Mouse (Mus musculus) R1 (cell line): ENCODE results near the gene Taf6l.
A peak's percentile ranks its signal among the peaks of the same experiment; 100 is the strongest.

Experiments used
- DNase-seq: peaks from one replicate; pipeline ENCODE4 v3.0.0-alpha.2; 2018; ENCODE audit warnings: low read depth, low spot score

Gene Taf6l

GRCm38 (mm10) chr19:8786008-8786781 lies at the start of gene Taf6l:
Gene Taf6l (minus strand): TSS chr19:8786417.
- peak; percentile 99 for DNase-seq

- DNase-seq: no peak
Observed at GRCm38 (mm10) chr19:8832971-8833370, 46.8 kb upstream of the Taf6l start.

DNA sequence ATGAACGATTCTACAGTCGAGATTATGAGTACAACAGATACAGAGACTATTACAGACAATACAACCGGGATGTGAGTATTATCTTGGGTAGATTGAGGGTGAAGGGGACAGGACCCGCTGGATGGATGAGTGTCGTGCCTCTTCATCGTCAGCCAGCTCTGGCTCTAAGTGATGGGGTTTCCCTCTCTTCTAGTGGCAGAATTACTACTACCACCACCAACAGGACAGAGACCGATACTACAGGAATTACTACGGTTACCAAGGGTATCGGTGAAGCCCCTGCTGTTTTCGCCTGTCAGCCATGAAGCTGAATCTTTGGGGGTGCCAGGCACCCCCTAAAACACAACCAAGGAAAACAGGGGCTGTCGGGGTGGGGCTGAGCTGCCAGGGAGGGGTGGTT lies 45.0 kb upstream of the Taf6l start:
- DNase-seq: peak; percentile 63

- DNase-seq: no peak
Observed at GRCm38 (mm10) chr19:8830664-8831063, 44.4 kb upstream of the Taf6l start.

DNA sequence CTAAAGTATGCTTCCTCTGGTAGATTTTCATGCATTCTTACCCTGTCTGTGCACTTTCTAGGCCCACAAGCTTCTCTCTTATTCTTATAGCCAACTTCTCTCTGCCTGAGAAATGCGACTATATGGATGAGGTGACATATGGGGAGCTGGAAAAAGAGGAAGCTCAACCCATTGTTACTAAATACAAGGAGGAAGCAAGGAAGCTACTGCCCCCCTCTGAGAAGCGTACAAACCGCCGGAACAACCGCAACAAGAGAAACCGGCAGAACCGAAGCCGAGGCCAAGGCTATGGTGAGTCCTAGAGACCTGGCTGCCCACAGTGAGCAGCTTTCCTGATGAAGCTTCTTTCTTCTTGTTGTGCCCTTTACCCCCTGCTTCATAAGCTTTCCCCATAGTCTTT lies 43.4 kb upstream of the Taf6l start, which contains the start of gene AC129217.1:
Gene AC129217.1, plus strand, starts transcription at position 114 of the 400 bp plus-strand sequence.
- no peak for DNase-seq

GRCm38 (mm10) chr19:8822696-8823095 lies 36.5 kb upstream of the Taf6l start:
- peak; percentile 52 for DNase-seq

- DNase-seq: no peak
Observed at GRCm38 (mm10) chr19:8821146-8821545, 34.9 kb upstream of the Taf6l start.

DNA sequence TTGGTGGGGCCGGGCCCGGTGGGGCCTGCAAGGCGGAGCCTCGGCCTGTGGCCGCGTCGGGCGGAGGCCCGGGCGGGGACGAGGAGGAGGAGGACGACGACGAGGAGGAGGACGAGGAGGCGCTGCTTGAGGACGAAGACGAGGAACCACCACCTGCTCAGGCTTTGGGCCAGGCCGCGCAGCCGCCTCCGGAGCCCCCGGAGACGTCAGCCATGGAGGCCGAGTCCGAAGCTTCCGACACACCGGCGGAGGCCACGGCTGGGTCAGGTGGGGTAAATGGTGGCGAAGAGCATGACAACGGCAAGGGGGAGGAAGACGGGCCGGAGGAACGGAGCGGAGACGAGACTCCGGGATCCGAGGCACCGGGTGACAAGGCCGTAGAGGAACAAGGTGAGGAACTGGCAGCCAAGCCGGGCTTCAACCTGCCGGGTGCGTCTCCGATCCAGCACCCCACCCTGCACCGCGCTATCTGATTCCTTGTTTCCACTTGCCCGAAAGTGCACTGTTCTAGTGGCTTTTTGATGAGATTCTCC lies 34.3 kb upstream of the Taf6l start:
- DNase-seq: no peak

DNA sequence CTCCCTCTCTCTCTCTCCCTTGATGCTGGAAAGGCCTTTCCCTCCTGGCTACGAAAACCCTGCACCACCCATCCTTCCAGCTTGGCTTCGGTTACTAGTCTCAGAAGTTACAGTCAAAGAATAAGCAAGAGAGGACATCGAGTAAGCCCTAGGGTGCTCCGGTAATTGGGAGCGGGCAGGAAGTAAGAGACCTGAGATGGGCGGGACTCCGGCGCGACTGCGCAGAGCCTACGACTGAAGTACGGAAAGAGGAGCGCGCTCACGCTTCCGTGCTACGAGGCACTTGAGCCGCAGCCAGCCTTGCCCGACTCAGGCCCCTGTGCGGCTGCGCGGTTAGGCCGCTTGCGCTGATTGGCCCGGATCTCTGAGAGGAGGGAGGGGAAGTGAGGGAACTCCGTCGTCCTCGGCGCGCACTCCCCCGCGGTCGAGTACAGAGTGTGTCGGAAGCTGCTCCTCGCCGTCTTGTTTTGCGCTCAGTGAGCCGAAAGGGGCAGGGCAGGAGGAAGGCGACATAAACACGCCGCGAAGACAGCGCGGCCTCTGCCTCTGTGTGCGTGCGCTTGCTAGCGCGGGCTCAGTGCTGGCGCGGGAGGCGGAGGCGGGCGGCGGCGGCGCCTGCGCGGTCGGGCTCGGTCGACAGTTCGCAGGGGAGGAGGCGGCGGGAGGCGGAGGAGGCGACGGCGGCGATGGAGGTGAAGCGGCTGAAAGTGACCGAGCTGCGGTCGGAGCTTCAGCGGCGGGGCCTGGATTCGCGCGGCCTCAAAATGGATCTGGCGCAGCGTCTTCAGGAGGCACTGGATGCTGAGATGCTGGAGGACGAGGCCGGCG lies 33.6 kb upstream of the Taf6l start, which contains the start of gene Hnrnpul2:
Gene Hnrnpul2, plus strand, starts transcription at position 415 of the 828 bp plus-strand sequence.
- DNase-seq: peak; percentile 99

DNA sequence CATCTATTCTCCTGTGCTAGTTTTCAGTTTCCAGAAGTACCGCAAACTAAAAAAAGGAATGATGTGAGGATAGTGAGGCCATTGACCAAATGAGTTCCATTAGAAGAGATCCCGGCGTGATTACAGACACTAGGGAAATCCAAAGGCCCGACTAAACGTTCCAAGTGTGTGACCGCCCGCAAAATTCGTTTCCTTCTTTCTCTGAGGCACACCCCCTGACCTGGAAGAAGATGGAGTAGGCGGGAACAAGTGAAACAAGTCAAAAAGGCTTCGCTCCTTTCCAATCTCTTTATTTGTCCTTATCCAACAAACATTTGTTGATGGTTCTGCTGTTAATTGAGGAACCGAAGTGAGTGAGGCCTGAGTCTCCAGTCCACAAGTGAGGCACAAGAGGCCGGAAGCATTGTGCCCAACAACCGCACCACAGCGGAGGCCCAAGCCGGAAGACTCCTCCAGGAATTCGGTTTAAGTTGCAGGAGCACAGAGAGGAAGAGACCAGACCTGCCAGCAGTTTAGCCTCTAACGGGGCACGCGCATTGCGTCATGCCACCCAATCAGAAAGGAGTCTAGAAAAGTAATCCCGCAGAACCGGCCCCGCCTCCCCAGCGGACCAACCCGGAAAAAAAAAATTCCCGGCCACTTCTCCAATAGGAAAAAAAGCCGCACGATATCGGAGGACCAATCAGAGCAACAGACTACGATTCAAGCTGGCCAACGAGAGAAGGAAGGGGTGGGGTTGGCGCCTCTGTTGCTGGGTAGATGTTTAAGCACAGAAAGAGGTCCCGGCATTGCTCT lies 32.8 kb upstream of the Taf6l start, which contains the start of gene Ttc9c:
Gene Ttc9c, minus strand, starts transcription at position 533 of the 795 bp plus-strand sequence.
- DNase-seq: peak; percentile 100

- DNase-seq: no peak
Observed at GRCm38 (mm10) chr19:8818301-8818798, 32.1 kb upstream of the Taf6l start.

GRCm38 (mm10) chr19:8817001-8817400 lies 30.8 kb upstream of the Taf6l start:
- DNase-seq: no peak

- no peak for DNase-seq
Observed at GRCm38 (mm10) chr19:8815812-8816211, 29.6 kb upstream of the Taf6l start.

- no peak for DNase-seq
Observed at GRCm38 (mm10) chr19:8806810-8807209, 20.6 kb upstream of the Taf6l start.

DNA sequence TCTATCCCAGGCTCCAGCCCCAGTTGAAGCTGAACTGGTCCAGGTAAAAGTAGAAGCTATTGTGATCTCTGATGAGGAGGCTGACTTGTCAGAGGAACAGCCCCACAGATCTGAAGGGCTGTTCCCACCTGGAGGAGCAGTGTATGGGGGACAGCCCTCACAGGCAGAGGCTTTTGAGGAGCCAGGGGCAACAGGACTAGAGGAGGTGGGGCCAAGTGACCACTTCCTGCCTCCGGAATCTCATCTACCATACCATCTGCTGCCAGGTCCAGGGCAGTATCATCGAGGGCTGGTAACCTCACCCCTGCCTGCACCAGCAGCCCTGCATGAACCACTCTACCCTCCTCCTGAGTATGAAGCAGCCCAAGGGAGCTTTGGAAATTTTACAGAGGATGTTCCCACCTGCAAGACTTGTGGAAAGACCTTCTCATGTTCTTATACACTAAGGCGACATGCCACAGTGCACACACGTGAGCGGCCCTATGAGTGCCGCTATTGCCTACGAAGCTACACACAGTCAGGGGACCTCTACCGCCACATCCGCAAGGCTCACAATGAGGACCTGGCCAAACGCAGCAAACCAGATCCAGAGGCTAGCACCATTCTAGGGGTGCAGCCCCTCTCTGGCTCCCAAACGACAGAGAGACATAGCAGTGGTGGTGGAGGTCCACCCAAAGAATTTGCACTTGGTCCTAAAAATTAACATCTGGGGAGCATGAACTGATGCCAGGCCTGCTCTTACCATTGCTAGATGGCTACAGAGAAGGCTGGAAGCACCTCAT lies 17.9 kb upstream of the Taf6l start:
- no peak for DNase-seq

GRCm38 (mm10) chr19:8803204-8803780 lies 17.1 kb upstream of the Taf6l start:
- DNase-seq: no peak

- DNase-seq: peak; percentile 100
Observed at GRCm38 (mm10) chr19:8802130-8802821, 16.1 kb upstream of the Taf6l start, which contains the start of gene Zbtb3. Gene Zbtb3 (plus strand): TSS chr19:8802555.

DNA sequence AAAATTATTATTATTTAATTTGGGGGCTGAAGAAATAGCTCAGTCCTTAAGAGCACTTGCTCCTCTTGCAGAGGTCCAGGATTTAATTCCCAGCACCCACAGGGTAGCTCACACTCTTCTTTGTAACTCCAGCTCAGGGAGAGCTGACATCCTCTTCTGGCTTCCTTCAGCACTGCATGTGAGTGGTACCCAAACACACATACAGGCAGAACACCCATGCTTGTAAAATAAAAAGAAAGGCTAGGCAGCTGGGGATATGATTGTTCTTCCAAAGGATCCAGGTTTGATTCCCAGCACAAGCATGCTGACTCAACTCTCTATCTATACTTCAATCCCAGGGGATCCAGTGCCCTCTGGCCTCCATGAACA lies 12.7 kb upstream of the Taf6l start:
- no peak for DNase-seq

DNA sequence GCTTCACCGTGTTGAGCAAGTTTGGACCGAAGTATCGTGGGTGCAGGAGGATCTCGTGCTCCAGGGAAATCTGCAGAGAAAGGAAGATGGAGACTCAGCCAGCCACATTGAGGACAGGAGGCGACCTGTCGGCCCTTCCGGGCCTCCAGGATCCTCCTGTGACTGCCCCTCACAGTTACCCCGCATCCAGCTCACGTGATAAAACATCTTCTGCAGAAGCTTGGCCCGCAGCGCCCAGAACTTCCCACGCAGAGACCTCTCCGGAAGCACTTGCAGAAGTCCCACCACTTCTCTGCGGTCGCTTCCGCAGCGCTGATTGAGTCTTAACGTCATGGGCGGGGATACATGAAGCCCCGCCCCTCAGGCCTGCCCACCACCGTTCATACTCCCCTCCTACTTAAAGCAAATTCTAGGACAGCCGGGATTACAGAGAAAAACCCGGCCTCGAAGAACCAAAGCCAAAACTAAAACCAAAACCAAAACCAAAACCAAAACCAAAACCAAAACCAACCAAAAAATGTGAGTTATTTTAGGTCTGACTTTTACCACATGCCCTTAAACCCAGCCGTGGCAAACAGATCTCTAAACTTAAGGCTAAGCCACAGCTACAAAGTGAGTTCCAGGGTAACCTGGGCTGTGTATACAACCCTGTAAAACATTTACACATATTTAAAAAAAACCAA lies 12.2 kb upstream of the Taf6l start, which contains the start of gene Polr2g:
Gene Polr2g, minus strand, starts transcription at position 314 of the 683 bp plus-strand sequence.
- DNase-seq: peak; percentile 96
